Mouse (Mus musculus): Measurements from ENCODE around the gene Ttc39d. TPM values are rescaled to one million over a fixed set of nuclear protein-coding genes. Genes with fewer than 3 reads are reported as not detected.
A peak's percentile ranks its signal among the peaks of the same experiment; 100 is the strongest.

Ttc39d gene
- polyA plus RNA-seq, 1 experiment from 2014 or later = 0.10 TPM

DNA sequence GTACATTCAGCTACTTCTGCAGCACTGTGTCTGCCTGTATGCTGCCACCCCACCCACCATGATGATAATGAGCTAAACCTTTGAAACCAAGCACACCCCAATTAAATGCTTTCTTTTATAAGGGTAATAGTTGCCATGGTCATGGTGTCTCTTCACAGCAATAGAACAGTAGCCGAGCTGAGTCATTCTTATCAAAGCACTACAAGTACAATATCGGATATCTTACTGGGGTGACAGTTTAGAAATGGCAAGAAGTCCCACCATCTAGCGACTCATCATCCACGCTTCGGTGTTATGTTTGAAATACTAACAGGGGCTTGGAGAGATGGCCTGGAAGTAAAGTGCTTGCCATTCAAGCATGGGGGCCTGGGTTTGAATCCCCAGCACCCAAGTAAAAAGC lies 26.6 kb downstream of the Ttc39d start:
- H3K9ac ChIP-seq = no peak overlapping the region
- no peak for ATAC-seq (replicated peaks; ENCODE audit: insufficient number of reproducible peaks, insufficient read depth, low FRiP score, low read depth)
- peaks cover 8% of the 10 kb centered on the region for H3K36me3 ChIP-seq
- H3K4me3 ChIP-seq = no peak overlapping the region
- no peaks in the 10 kb centered on the region for H3K27me3 ChIP-seq
- WGBS = 87% methylated on average over 5 of the region's 5 CpGs
- H3K27ac ChIP-seq = no peak overlapping the region
- H3K9me3 ChIP-seq (replicated peaks) = no peaks in the 10 kb centered on the region
- peaks cover 4% of the 10 kb centered on the region; the same call in 1 of the 2 replicates for H3K4me1 ChIP-seq (replicated peaks)
- no peak overlapping the region for H3K4me2 ChIP-seq

DNA sequence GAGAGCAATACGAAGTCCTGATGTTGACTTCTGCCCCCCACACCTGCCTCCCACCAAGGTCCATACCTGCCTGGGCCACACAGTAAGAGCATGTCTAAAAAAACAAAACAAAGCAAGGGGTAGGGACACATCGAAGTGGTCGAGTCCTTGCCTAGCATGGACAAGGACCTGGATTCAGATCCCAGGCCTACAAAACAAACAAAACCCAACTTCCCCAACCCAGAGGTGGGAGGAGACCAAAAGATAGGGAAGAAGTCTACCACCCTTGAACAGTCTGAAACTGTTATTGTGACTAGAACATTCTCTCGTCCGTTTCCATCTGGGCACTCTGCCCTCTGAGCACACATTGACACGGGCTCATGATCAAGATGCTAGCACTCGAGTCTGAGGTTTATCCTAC lies 27.1 kb downstream of the Ttc39d start:
- no peak for ATAC-seq (replicated peaks; ENCODE audit: insufficient number of reproducible peaks, insufficient read depth, low FRiP score, low read depth)
- peaks cover 12% of the 10 kb centered on the region for H3K36me3 ChIP-seq
- no peak overlapping the region for H3K9ac ChIP-seq
- H3K27ac ChIP-seq = no peak overlapping the region
- no peaks in the 10 kb centered on the region for H3K27me3 ChIP-seq
- WGBS = 83% methylated on average over 7 of the region's 7 CpGs
- no peaks in the 10 kb centered on the region for H3K9me3 ChIP-seq (replicated peaks)
- H3K4me2 ChIP-seq = no peak overlapping the region
- H3K4me1 ChIP-seq (replicated peaks) = peaks cover 1% of the 10 kb centered on the region; the same call in 1 of the 2 replicates
- no peak overlapping the region for H3K4me3 ChIP-seq

DNA sequence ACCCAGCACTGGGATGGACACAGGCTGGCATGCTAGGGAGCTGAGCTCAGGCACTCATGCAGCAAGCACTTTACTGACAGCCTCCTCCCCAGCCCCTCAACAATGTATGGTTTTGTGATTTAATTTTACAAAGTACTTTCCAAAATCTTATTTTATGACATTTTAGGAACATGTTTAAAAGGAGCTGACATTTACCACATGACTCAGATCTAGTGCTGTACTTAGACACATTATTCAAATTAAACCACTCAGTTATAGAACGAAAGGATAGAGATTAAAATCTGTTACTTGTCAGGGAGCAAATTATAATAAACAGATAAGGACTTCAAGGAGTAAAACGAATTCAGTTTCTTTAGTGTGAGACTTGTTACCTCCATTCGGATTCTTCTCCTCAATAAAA lies 28.2 kb downstream of the Ttc39d start:
- H3K4me1 ChIP-seq (replicated peaks) = no peaks in the 10 kb centered on the region
- 76% methylated on average over 3 of the region's 3 CpGs for WGBS
- H3K9me3 ChIP-seq (replicated peaks) = no peaks in the 10 kb centered on the region
- H3K4me3 ChIP-seq = no peak overlapping the region
- no peak overlapping the region for H3K4me2 ChIP-seq
- peaks cover 20% of the 10 kb centered on the region for H3K36me3 ChIP-seq
- H3K27me3 ChIP-seq = no peaks in the 10 kb centered on the region
- no peak for ATAC-seq (replicated peaks; ENCODE audit: insufficient number of reproducible peaks, insufficient read depth, low FRiP score, low read depth)
- no peak overlapping the region for H3K9ac ChIP-seq
- no peak overlapping the region for H3K27ac ChIP-seq

- no peak for ATAC-seq (replicated peaks; ENCODE audit: insufficient number of reproducible peaks, insufficient read depth, low FRiP score, low read depth)
- H3K4me2 ChIP-seq = no peak overlapping the region
- H3K4me1 ChIP-seq (replicated peaks) = no peaks in the 10 kb centered on the region
- WGBS = 89% methylated on average over 3 of the region's 3 CpGs
- no peaks in the 10 kb centered on the region for H3K27me3 ChIP-seq
- no peak overlapping the region for H3K27ac ChIP-seq
- H3K9me3 ChIP-seq (replicated peaks) = no peaks in the 10 kb centered on the region
- H3K36me3 ChIP-seq = peaks cover 29% of the 10 kb centered on the region
- H3K4me3 ChIP-seq = no peak overlapping the region
- H3K9ac ChIP-seq = no peak overlapping the region
Measured at GRCm38 (mm10) chr17:80236805-80237204, 29.5 kb downstream of the Ttc39d start.

- H3K4me1 ChIP-seq (replicated peaks) = no peaks in the 10 kb centered on the region
- no peaks in the 10 kb centered on the region for H3K9me3 ChIP-seq (replicated peaks)
- no peaks in the 10 kb centered on the region for H3K27me3 ChIP-seq
- no peak for ATAC-seq (replicated peaks; ENCODE audit: insufficient number of reproducible peaks, insufficient read depth, low FRiP score, low read depth)
- WGBS = 88% methylated on average over 5 of the region's 5 CpGs
- no peak overlapping the region for H3K9ac ChIP-seq
- H3K27ac ChIP-seq = no peak overlapping the region
- no peak overlapping the region for H3K4me3 ChIP-seq
- no peak overlapping the region for H3K4me2 ChIP-seq
- peaks cover 36% of the 10 kb centered on the region for H3K36me3 ChIP-seq
Measured at GRCm38 (mm10) chr17:80237475-80237874, 30.2 kb downstream of the Ttc39d start.

GRCm38 (mm10) chr17:80241594-80241993 lies 34.3 kb downstream of the Ttc39d start:
- H3K9me3 ChIP-seq (replicated peaks) = no peaks in the 10 kb centered on the region
- H3K4me2 ChIP-seq = no peak overlapping the region
- no peaks in the 10 kb centered on the region for H3K4me1 ChIP-seq (replicated peaks)
- H3K4me3 ChIP-seq = no peak overlapping the region
- no peak overlapping the region for H3K9ac ChIP-seq
- 89% methylated on average over 9 of the region's 9 CpGs for whole genome bisulfite sequencing
- ATAC-seq (replicated peaks; ENCODE audit: insufficient number of reproducible peaks, insufficient read depth, low FRiP score, low read depth) = no peak
- no peak overlapping the region for H3K27ac ChIP-seq
- no peaks in the 10 kb centered on the region for H3K27me3 ChIP-seq
- H3K36me3 ChIP-seq = peaks cover 74% of the 10 kb centered on the region

DNA sequence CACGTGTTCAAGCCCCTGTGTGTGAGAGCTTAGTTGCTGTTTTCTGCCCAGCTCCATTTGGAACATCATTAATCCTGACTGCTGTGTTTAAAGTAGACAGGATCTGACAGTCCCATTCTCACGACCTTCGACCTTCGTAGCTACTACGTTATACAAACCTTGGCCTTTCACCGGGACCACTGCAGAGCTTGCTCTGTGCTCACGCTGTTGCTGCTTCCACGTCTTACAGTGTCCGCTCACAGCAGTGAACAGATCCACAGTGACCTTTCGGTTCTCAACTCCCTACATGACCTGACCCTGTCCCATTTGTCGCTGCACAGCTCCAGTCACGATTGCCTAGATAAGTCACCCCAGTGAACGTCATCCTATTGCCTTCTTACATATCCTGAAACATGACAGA lies 35.9 kb downstream of the Ttc39d start:
- 68% methylated on average over 13 of the region's 13 CpGs for WGBS
- Histone ChIP-seq H3K27me3 (no peaks in the 10 kb centered on the region), H3K9me3 (replicated peaks) (no peaks in the 10 kb centered on the region), H3K9ac (no peak overlapping the region), H3K4me2 (no peak overlapping the region), H3K4me3 (no peak overlapping the region), H3K27ac (no peak overlapping the region), H3K4me1 (replicated peaks) (no peaks in the 10 kb centered on the region), H3K36me3 (peaks cover 83% of the 10 kb centered on the region)
- no peak for ATAC-seq (replicated peaks; ENCODE audit: insufficient number of reproducible peaks, insufficient read depth, low FRiP score, low read depth)

GRCm38 (mm10) chr17:80252757-80253525 lies 45.7 kb downstream of the Ttc39d start:
- peak overlapping the region; percentile 77 for H3K27ac ChIP-seq
- ATAC-seq (replicated peaks; ENCODE audit: insufficient number of reproducible peaks, insufficient read depth, low FRiP score, low read depth) = peak; percentile 54; the same call in 1 of the 2 replicates
- H3K4me2 ChIP-seq = no peak overlapping the region
- H3K9me3 ChIP-seq (replicated peaks) = no peaks in the 10 kb centered on the region
- no peaks in the 10 kb centered on the region for H3K27me3 ChIP-seq
- no peak overlapping the region for H3K9ac ChIP-seq
- peaks cover 70% of the 10 kb centered on the region for H3K36me3 ChIP-seq
- WGBS = 65% methylated on average over 13 of the region's 13 CpGs
- peaks cover 19% of the 10 kb centered on the region for H3K4me1 ChIP-seq (replicated peaks)
- H3K4me3 ChIP-seq = no peak overlapping the region

DNA sequence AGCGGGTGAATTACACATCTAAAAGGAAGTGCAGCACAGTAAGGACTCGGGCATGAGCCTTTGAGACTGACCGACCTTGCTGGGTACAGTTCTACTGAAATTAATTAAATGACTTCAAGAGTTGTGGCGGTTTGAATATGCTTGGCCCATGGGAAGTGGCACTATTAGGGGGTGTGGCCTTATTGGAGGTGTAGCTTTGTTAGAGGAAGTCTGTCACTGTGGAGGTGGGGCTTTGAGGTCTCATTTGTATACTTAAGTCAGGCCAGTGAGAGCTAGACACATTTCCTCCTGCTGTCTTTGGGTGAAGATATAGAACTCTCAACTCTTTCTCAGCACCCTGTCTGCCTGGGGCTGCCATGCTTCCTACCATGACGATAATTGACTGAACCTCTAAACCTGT lies 47.2 kb downstream of the Ttc39d start:
- H3K4me3 ChIP-seq = no peak overlapping the region
- ATAC-seq (replicated peaks; ENCODE audit: insufficient number of reproducible peaks, insufficient read depth, low FRiP score, low read depth) = no peak
- no peaks in the 10 kb centered on the region for H3K9me3 ChIP-seq (replicated peaks)
- WGBS = 95% methylated on average over 5 of the region's 5 CpGs
- H3K36me3 ChIP-seq = peaks cover 72% of the 10 kb centered on the region
- H3K9ac ChIP-seq = no peak overlapping the region
- peak overlapping the region; percentile 82 for H3K27ac ChIP-seq
- no peaks in the 10 kb centered on the region for H3K27me3 ChIP-seq
- H3K4me1 ChIP-seq (replicated peaks) = peaks cover 19% of the 10 kb centered on the region
- no peak overlapping the region for H3K4me2 ChIP-seq

- 9% methylated on average over 13 of the region's 13 CpGs for WGBS
- peak; percentile 93 for ATAC-seq (replicated peaks; ENCODE audit: insufficient number of reproducible peaks, insufficient read depth, low FRiP score, low read depth)
- Histone ChIP-seq H3K4me3 (peak overlapping the region; percentile 17), H3K36me3 (peaks cover 72% of the 10 kb centered on the region), H3K9me3 (replicated peaks) (no peaks in the 10 kb centered on the region), H3K4me1 (replicated peaks) (peaks cover 19% of the 10 kb centered on the region), H3K27ac (peak overlapping the region; percentile 82), H3K9ac (peak overlapping the region; percentile 29; the same call in 1 of the 2 replicates), H3K27me3 (no peaks in the 10 kb centered on the region), H3K4me2 (peak overlapping the region; percentile 46)
Measured at GRCm38 (mm10) chr17:80255208-80255607, 47.9 kb downstream of the Ttc39d start.

DNA sequence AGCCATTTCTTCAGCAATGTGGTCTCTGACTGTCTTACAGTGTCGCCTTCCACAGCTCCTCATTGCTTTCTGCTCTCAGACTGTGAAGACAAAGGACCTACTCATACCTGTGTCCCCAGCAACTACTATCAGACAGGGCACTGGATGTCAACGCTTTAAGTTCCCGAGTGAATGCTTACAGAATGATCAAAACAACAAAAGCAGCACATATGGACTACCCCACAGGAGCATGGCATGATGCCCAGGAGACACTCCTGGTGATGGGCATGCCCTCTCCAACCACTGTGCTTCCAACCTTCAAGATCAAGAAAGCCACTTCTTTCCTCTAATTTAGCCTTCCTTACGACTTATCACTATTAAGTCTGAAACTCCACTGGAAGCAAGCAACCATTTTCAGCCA lies 59.8 kb downstream of the Ttc39d start:
- WGBS = 86% methylated on average over 4 of the region's 4 CpGs
- ATAC-seq (replicated peaks; ENCODE audit: insufficient number of reproducible peaks, insufficient read depth, low FRiP score, low read depth) = no peak
- H3K4me1 ChIP-seq (replicated peaks) = no peaks in the 10 kb centered on the region
- no peak overlapping the region for H3K4me2 ChIP-seq
- H3K36me3 ChIP-seq = peaks cover 80% of the 10 kb centered on the region
- H3K9ac ChIP-seq = no peak overlapping the region
- no peaks in the 10 kb centered on the region for H3K27me3 ChIP-seq
- no peak overlapping the region for H3K27ac ChIP-seq
- no peak overlapping the region for H3K4me3 ChIP-seq
- no peaks in the 10 kb centered on the region for H3K9me3 ChIP-seq (replicated peaks)
